Mouse (Mus musculus): Measurements from ENCODE around the gene Pnkp. TPM values are rescaled to one million over a fixed set of nuclear protein-coding genes. Genes with fewer than 3 reads are reported as not detected.

Gene Pnkp
- polyA plus RNA-seq, 1 experiment, result 48.7 TPM

DNA sequence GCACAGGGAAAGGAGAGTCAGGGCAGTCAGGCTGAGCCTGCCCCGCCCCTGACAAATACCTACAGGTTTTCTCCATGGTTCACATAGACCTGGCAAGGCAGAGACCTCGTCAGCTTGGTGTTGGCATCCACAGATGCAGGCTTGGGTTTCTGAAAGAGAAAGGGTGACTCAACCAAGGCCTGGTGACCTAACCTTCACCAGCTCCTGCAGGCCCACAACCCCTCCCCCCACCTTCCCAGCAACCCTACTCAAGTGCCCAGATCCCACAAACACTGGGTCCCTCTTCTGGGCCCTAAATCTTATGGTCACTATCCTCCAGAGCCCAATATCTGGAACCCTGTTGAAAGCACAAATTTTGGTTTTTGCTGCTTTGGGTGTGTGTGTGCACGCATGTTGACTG, 26.1 kb downstream of the Pnkp start:
- Histone ChIP-seq H3K27ac (ENCODE audit: insufficient read depth, low read depth, low read length) (no peak overlapping the region), H3K4me3 (ENCODE audit: insufficient read depth, low read length) (no peak overlapping the region), H3K4me1 (ENCODE audit: control insufficient read depth, insufficient read depth, low read length) (peaks cover 12% of the 10 kb centered on the region)
- no peak for TF ChIP-seq CTCF (IDR thresholded peaks at IDR 0.05; ENCODE audit: low read depth, low read length)
- no peak for TF ChIP-seq POLR2A (IDR thresholded peaks at IDR 0.05; ENCODE audit: borderline replicate concordance, low read depth, low read length)

DNA sequence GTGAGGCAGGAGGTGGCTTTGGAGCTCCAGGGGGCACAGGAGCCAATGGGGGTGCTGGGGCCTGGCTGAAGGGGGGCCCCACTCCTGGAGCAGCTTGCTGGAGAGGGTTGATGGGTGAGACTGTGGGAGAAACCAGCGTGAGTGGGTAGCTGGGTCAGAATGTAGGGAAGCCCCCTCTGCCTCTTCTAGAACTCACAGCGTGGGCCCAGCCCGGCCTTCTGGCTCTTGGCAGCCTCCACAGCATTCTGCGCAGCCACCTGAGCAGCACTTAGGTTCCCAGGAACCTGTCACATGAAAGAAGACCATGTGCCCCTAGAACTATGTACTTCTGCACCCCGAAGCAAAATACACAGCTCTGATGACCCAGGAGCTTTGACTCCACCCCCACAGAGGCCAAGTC, 27.7 kb downstream of the Pnkp start:
- no peak for TF ChIP-seq POLR2A (IDR thresholded peaks at IDR 0.05; ENCODE audit: borderline replicate concordance, low read depth, low read length)
- no peak for TF ChIP-seq CTCF (IDR thresholded peaks at IDR 0.05; ENCODE audit: low read depth, low read length)
- Histone ChIP-seq H3K27ac (ENCODE audit: insufficient read depth, low read depth, low read length) (no peak overlapping the region), H3K4me3 (ENCODE audit: insufficient read depth, low read length) (no peak overlapping the region), H3K4me1 (ENCODE audit: control insufficient read depth, insufficient read depth, low read length) (peaks cover 17% of the 10 kb centered on the region)

DNA sequence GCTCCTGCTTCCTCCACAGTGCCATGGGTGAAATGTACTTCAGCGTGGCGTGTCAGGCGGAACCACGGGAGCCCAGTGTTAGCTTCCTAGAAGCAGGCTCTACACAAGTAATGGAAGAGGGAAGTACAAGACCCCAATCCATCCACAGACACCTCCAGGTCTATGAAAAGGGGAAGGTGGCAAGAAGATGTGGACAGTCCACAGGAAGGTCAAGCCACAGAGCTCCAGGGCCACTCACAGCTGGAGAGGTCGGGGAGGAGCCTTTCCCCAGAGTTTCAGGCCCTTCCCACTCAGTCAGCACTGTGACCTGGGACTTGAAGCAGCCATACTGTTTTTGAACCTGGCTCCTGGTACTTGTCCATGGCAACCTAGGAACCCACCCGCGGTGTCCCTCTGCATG, 30.0 kb downstream of the Pnkp start:
- no peak for TF ChIP-seq POLR2A (IDR thresholded peaks at IDR 0.05; ENCODE audit: borderline replicate concordance, low read depth, low read length)
- TF ChIP-seq CTCF (IDR thresholded peaks at IDR 0.05; ENCODE audit: low read depth, low read length), result no peak
- H3K4me1 ChIP-seq (ENCODE audit: control insufficient read depth, insufficient read depth, low read length), result peaks cover 24% of the 10 kb centered on the region
- H3K27ac ChIP-seq (ENCODE audit: insufficient read depth, low read depth, low read length), result peak overlapping the region; percentile 6; the same call in 1 of the 2 replicates

DNA sequence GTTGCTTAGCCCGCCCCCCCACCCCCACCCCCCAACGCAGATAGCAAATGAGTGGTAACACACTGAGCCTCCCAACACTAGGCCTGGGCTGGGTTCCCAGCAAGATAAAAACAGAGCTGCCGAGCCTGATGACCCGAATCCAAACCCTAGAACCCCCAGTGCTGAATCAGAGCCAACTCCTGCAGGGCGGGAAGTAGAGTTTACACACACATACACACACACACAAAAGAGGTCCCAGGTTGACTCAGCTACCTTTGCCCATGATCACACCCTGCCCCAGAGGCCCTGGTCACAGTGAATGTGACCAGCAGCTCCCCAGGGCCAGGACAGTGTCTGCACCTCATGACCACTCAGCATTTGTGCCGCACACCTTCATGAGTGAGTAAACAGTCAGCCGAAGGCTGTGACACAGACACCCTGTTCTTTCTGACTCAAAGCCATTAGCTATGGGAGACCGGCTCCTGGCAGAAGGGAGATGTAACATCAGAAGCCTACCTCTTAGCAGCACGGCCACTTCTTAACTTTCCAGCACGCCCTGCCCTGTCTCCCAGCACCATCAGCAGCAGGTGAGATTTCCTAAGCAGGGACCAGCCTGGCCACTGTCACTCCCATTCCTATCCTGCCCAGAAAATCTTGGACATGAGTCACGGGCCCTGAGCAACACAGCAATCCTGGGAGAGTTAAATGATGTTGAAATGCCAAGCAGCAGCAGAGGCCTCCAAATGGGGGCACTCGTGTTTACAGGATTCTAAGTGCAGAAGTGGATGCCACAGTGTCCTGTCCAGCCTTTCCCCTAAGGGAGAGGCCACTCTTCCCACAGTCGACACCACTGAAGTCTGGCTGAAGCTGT, 31.5 kb downstream of the Pnkp start:
- Histone ChIP-seq H3K27ac (ENCODE audit: insufficient read depth, low read depth, low read length) (no peak overlapping the region), H3K4me1 (ENCODE audit: control insufficient read depth, insufficient read depth, low read length) (peaks cover 26% of the 10 kb centered on the region), H3K4me3 (ENCODE audit: insufficient read depth, low read length) (no peak overlapping the region)
- no peak for TF ChIP-seq POLR2A (IDR thresholded peaks at IDR 0.05; ENCODE audit: borderline replicate concordance, low read depth, low read length)
- TF ChIP-seq CTCF (IDR thresholded peaks at IDR 0.05; ENCODE audit: low read depth, low read length), result no peak

More for the DNA sequence above, 30.0 kb downstream of the Pnkp start:
- no peak overlapping the region for H3K4me3 ChIP-seq (ENCODE audit: insufficient read depth, low read length)

DNA sequence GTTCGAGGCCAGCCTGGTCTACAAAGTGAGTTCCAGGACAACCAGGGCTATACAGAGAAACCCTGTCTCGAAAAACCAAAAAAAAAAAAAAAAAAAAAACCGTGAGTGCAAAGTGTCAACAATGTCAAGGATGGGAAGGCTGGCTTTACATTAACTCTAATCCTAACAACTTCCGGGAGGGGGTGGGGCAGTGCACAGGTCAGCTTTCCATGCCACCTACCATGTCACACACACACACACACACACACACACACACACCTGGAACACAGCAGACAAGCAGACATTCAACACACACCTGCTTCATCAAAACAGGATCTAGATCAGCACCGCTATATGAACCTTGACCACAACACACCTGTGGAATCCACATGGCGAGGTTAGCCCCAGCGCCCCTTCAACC, 33.2 kb downstream of the Pnkp start:
- no peak overlapping the region for H3K4me3 ChIP-seq (ENCODE audit: insufficient read depth, low read length)
- no peak for TF ChIP-seq POLR2A (IDR thresholded peaks at IDR 0.05; ENCODE audit: borderline replicate concordance, low read depth, low read length)
- TF ChIP-seq CTCF (IDR thresholded peaks at IDR 0.05; ENCODE audit: low read depth, low read length), result no peak
- H3K4me1 ChIP-seq (ENCODE audit: control insufficient read depth, insufficient read depth, low read length), result peaks cover 27% of the 10 kb centered on the region
- no peak overlapping the region for H3K27ac ChIP-seq (ENCODE audit: insufficient read depth, low read depth, low read length)

DNA sequence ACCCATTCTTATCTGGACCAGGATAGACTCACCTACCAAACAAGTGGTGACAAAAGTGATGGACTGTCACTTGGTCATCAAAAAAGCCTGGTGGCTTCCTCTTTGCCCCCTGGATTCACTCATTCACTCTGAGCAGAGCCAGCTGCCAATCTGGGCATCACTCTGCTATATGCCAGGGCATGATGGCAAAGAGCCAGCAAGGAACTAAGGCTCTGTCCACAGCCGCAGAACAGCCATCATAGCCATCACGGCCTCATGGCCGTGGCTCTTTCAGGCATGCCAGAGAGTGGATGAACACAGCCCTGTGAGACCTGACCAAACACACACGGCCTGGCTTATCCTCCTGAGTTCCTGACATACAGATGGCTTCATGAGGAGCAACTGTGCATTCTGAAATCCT, 33.8 kb downstream of the Pnkp start:
- no peak for TF ChIP-seq POLR2A (IDR thresholded peaks at IDR 0.05; ENCODE audit: borderline replicate concordance, low read depth, low read length)
- no peak for TF ChIP-seq CTCF (IDR thresholded peaks at IDR 0.05; ENCODE audit: low read depth, low read length)
- H3K4me1 ChIP-seq (ENCODE audit: control insufficient read depth, insufficient read depth, low read length), result peaks cover 28% of the 10 kb centered on the region
- no peak overlapping the region for H3K4me3 ChIP-seq (ENCODE audit: insufficient read depth, low read length)
- H3K27ac ChIP-seq (ENCODE audit: insufficient read depth, low read depth, low read length), result no peak overlapping the region

DNA sequence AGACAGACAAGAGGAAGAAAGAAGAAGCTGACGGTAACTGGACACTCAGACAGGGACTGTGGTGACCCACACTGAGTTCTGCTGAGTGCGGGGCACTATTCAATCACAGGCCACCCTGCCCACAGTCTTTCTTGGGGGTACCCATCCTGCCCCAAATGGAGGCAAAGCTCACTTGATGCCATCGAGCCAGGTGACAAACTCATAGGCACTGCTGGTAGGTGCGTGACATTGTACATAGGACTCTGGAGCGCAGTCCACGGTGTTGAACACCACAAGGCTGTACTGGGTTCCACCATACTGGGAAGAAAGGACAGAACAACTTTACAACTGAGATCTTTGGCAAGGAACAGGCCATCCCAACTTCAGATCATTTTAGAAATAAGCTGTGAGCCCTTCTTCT, 34.7 kb downstream of the Pnkp start:
- TF ChIP-seq CTCF (IDR thresholded peaks at IDR 0.05; ENCODE audit: low read depth, low read length), result no peak
- no peak for TF ChIP-seq POLR2A (IDR thresholded peaks at IDR 0.05; ENCODE audit: borderline replicate concordance, low read depth, low read length)
- peak overlapping the region; percentile 91 for H3K4me3 ChIP-seq (ENCODE audit: insufficient read depth, low read length)
- 0 out of 2 replicates have a peak overlapping the region, but pooled peaks have one; percentile 26 for H3K27ac ChIP-seq (ENCODE audit: insufficient read depth, low read depth, low read length)
- peaks cover 28% of the 10 kb centered on the region for H3K4me1 ChIP-seq (ENCODE audit: control insufficient read depth, insufficient read depth, low read length)

DNA sequence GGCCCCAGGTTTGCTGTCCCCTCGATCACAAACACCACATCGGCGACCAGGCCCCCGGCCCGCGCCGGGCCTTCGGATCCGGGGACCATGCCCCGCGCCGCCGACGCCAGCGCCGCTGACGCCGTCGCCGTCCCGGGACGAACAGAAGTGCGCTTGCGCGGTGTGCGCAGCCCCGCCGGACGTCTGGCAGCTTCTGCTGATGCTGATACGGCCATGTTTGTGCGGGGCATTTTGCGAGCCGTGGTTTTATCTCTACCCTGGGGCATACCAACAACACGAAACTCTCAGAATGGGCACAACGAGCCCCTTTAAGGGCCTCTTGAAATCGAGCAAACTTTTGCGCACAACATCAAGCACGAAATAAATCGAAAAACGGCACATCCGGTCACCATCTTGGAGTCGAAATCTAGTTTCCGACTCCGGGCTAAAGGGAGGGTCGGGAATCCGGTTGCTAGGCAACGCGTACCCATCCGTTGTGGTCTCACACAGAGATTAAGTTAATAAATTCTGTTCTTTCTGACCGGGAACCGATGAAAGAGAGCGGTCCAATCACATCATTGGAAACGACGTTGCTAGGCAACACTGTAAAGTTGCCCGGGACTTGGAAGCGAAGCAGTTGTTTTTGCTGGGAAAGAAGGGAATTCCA, 35.5 kb downstream of the Pnkp start, which contains the start of gene Med25:
Med25 (minus strand) TSS at position 437 of the 646 bp plus-strand sequence.
- TF ChIP-seq POLR2A (IDR thresholded peaks at IDR 0.05; ENCODE audit: borderline replicate concordance, low read depth, low read length), result no peak
- no peak for TF ChIP-seq CTCF (IDR thresholded peaks at IDR 0.05; ENCODE audit: low read depth, low read length)
- Histone ChIP-seq H3K27ac (ENCODE audit: insufficient read depth, low read depth, low read length) (peak within 1 kb of the TSS; percentile 91), H3K4me3 (ENCODE audit: insufficient read depth, low read length) (peak within 1 kb of the TSS; percentile 91)

DNA sequence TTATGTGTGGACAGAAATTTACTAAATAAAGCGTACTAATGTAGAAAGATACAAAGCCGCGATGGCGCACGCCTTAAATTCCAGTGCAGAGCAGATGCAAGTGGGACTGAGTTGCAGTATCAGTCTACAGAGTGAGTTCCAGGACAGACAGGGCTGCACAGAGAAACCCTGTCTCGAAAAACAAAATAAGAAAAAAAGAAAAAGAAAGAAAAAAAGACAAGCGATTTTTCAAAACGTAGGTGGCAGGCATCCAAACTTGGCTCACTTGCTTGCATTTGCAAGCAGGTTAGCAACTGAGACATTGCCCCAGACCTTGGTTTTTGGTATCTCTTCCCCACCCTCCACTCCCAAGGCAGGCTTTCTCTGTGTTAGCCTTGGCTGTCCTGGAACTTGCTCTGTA, 36.3 kb downstream of the Pnkp start:
- TF ChIP-seq CTCF (IDR thresholded peaks at IDR 0.05; ENCODE audit: low read depth, low read length), result no peak
- TF ChIP-seq POLR2A (IDR thresholded peaks at IDR 0.05; ENCODE audit: borderline replicate concordance, low read depth, low read length), result no peak
- Histone ChIP-seq H3K4me1 (ENCODE audit: control insufficient read depth, insufficient read depth, low read length) (peaks cover 19% of the 10 kb centered on the region), H3K4me3 (ENCODE audit: insufficient read depth, low read length) (no peak overlapping the region), H3K27ac (ENCODE audit: insufficient read depth, low read depth, low read length) (no peak overlapping the region)

More for the DNA sequence above, 35.5 kb downstream of the Pnkp start, which contains the start of gene Med25:
- H3K4me1 ChIP-seq (ENCODE audit: control insufficient read depth, insufficient read depth, low read length), result peaks cover 24% of the 10 kb centered on the region

DNA sequence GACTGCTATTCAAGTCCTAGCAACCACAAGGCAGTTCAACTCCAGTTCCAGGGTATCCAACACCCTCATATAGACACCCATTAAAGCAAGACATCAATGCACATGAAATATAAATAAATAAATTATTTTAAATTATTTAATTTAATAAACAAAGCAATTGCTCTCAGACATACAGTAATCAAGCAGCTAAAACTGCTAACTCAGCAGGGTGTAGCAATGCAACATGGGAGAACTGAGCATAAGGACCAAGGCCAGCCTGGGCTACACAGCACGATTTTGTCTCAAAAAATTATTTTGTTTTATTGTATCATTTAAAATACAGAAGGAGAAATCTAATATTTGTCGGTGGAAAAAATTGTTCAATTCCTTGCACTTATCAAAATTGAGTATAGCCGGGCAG, 37.2 kb downstream of the Pnkp start:
- peaks cover 15% of the 10 kb centered on the region for H3K4me1 ChIP-seq (ENCODE audit: control insufficient read depth, insufficient read depth, low read length)
- no peak for TF ChIP-seq CTCF (IDR thresholded peaks at IDR 0.05; ENCODE audit: low read depth, low read length)
- TF ChIP-seq POLR2A (IDR thresholded peaks at IDR 0.05; ENCODE audit: borderline replicate concordance, low read depth, low read length), result no peak
- no peak overlapping the region for H3K4me3 ChIP-seq (ENCODE audit: insufficient read depth, low read length)
- H3K27ac ChIP-seq (ENCODE audit: insufficient read depth, low read depth, low read length), result no peak overlapping the region
